ENCODE assay signal across 26 mouse cellular contexts in the genomic region with DNA sequence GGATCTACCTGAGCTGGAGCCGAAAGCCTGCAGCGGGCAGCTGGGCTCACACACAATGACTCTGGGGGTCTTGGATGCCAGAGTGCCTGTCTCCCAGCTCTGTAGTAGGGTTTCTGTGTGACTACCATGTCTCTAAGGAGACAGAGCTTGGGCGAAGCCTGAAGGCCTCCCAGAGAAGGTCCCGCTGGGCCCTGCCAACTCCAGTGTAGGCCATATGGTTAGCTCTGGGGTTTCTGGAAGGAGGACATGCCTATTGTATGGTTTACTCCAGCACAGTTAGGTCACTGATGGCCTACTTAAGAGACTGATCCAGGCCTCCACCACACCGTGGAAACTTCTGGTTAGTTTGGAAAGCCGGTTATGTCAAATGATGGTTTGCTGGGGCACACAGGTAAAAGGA. TPM values are rescaled to one million over a fixed set of nuclear protein-coding genes. Genes with fewer than 3 reads are reported as not detected.
"Had no signal": no experiment of that assay in that cellular context is flagged by ENCODE, and none has a peak within 500 bp of the region (broad histone marks: within the 10 kb centered on the region; RNA-seq: fewer than 3 reads in every experiment).

No protein-coding gene starts in this region.

- ATAC-seq: liver, embryonic 12.5 days; midbrain, embryonic 13.5 days; midbrain, embryonic 16.5 days had no signal

- DNase-seq: kidney, postnatal 14 days; kidney, postnatal 4 days; layer of hippocampus, adult 9-11 months; liver; lung, adult 18-20 months; lung, postnatal 10 days; lung, postnatal 36 days; retina, postnatal 1 day; right cerebral cortex, postnatal 25 days; spleen, adult 18-20 months; thymus, adult 18-20 months; thymus, postnatal 14 days; thymus, postnatal 4 days had no signal

- H3K27ac ChIP-seq: limb, embryonic 10.5 days; limb, embryonic 13.5 days; liver, embryonic 12.5 days; liver, embryonic 15.5 days; lung, embryonic 15.5 days; midbrain, embryonic 10.5 days; midbrain, embryonic 13.5 days; neural tube, embryonic 13.5 days; stomach, embryonic 15.5 days had no signal

- H3K4me3 ChIP-seq: limb, embryonic 10.5 days; limb, embryonic 13.5 days; liver, embryonic 12.5 days; liver, embryonic 15.5 days; lung, embryonic 15.5 days; megakaryocyte, embryonic 14.5 days; midbrain, embryonic 10.5 days; midbrain, embryonic 13.5 days; myocyte; neural tube, embryonic 13.5 days; stomach, embryonic 15.5 days had no signal

RNA-seq across cellular contexts. Expression of gene Dnah17, which starts 7.9 kb away (rescaled TPM):
- total RNA-seq: monocyte, adult 5-6 weeks had no signal
